Mouse (Mus musculus) bone marrow, adult 2 months (tissue): ENCODE measurements around the gene Umad1.

Experiments used
- CTCF ChIP-seq: fragments of 200-500 bp; IDR thresholded peaks from 2 replicates; pipeline ENCODE4 v1.5.1; 2011; ENCODE audit warnings: low read length, control low read depth; ENCODE audit not compliant: control insufficient read depth, insufficient read depth
- POLR2A ChIP-seq: fragments of 200-500 bp; IDR thresholded peaks from 2 replicates; pipeline ENCODE4 v1.6.1; 2011; ENCODE audit warnings: low read depth, mild to moderate bottlenecking, control low read depth, low read length, borderline replicate concordance; ENCODE audit not compliant: control insufficient read depth

DNA sequence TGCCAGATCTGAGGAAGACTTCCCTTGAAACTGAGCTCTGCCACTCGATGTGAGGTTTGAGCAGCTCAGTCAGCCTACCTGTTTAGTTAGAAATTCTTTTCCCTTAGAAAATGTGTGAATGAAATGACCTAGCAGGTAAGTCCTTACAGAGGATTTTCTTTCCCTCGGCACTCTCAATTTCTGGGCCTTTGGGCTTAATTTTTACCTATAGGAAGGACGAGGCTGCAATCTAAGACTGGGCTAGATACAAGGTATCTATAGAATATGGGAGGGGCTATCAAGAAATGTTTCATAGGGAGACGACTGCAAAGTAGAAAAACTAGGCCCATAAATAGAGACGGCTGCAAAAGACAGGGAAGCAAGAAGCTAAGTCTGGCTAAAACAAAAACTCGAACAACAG lies 772 bp upstream of the Umad1 start:
- no peak for TF ChIP-seq CTCF
- TF ChIP-seq POLR2A: no peak
